Mouse (Mus musculus) C2C12 (cell line): ENCODE data around the gene Xpnpep1. TPM values are rescaled to one million over a fixed set of nuclear protein-coding genes. Genes with fewer than 3 reads are reported as not detected.

Experiments used
- H3K27me3 ChIP-seq: one replicate; pipeline ENCODE4 v1.6.1; 2011; ENCODE audit not compliant: control insufficient read depth, insufficient read depth, insufficient read length
- H3K36me3 ChIP-seq: one replicate; pipeline ENCODE4 v1.6.1; 2011; ENCODE audit not compliant: control insufficient read depth, insufficient read depth
- H3K4me3 ChIP-seq: one replicate; pipeline ENCODE4 v1.5.1; 2011; ENCODE audit warnings: mild to moderate bottlenecking, control low read depth; ENCODE audit not compliant: poor library complexity, insufficient read depth, severe bottlenecking
- H3K79me2 ChIP-seq: one replicate; pipeline ENCODE4 v1.6.1; 2011; ENCODE audit not compliant: control insufficient read depth, insufficient read depth
- H3K79me3 ChIP-seq: one replicate; pipeline ENCODE4 v1.6.1; 2011; ENCODE audit warnings: low read depth, control low read depth
- H3ac ChIP-seq: one replicate; pipeline ENCODE3; 2011; ENCODE audit warnings: low read depth; ENCODE audit not compliant: control insufficient read depth, insufficient read length
- CEBPB ChIP-seq: IDR thresholded peaks from one replicate; pipeline ENCODE4 v1.6.1; 2011; ENCODE audit warnings: low read depth, mild to moderate bottlenecking, control low read depth, moderate library complexity
- CTCF ChIP-seq: IDR thresholded peaks from one replicate; pipeline ENCODE4 v1.5.1; 2011; ENCODE audit not compliant: control insufficient read depth, insufficient read depth, insufficient read length
- FOSL1 ChIP-seq: IDR thresholded peaks from one replicate; pipeline ENCODE4 v1.8.0; 2011; ENCODE audit warnings: mild to moderate bottlenecking, low read length; ENCODE audit not compliant: poor library complexity, insufficient read depth, severe bottlenecking
- MAX ChIP-seq: IDR thresholded peaks from one replicate; pipeline ENCODE4 v1.6.1; 2011; ENCODE audit warnings: mild to moderate bottlenecking, control low read depth
- MYOD1 ChIP-seq: IDR thresholded peaks from one replicate; pipeline ENCODE4 v1.6.1; 2011; ENCODE audit warnings: low read depth; ENCODE audit not compliant: control insufficient read depth, insufficient read length
- MYOG ChIP-seq: IDR thresholded peaks from one replicate; pipeline ENCODE4 v1.6.1; 2011; ENCODE audit not compliant: control insufficient read depth, insufficient read length; ENCODE audit errors: extremely low read depth
- USF1 ChIP-seq: IDR thresholded peaks from one replicate; pipeline ENCODE4 v1.6.1; 2011; ENCODE audit warnings: low read depth, mild to moderate bottlenecking, control low read depth, moderate library complexity
- polyA plus RNA-seq: library from polyadenylated mRNA; unstranded; fragments of >200 nt; fragmentation: generic; extraction: Trizol; gene quantifications from one replicate; pipeline ENCODE4 v1.2.1, GENCODE M21; 2012; ENCODE audit warnings: missing spikeins

The Xpnpep1 gene
- polyA plus RNA-seq, 1 experiment = 132 TPM

- Histone ChIP-seq H3K36me3 (peaks cover 18% of the 10 kb centered on the region), H3ac (no peak overlapping the region), H3K79me3 (peaks cover 23% of the 10 kb centered on the region), H3K79me2 (peaks cover 67% of the 10 kb centered on the region), H3K4me3 (no peak overlapping the region), H3K27me3 (no peaks in the 10 kb centered on the region)
- TF ChIP-seq MYOD1 (no peak), MYOG (no peak), MAX (no peak), FOSL1 (no peak), USF1 (no peak), CTCF (no peak), CEBPB (no peak)
These were observed 8.1 kb downstream of the Xpnpep1 start for GRCm38 (mm10) chr19:53031957-53032371.

- H3K27me3 ChIP-seq = no peaks in the 10 kb centered on the region
- no peak overlapping the region for H3K4me3 ChIP-seq
- H3ac ChIP-seq = no peak overlapping the region
- H3K36me3 ChIP-seq = peaks cover 27% of the 10 kb centered on the region
- H3K79me2 ChIP-seq = peaks cover 50% of the 10 kb centered on the region
- peaks cover 10% of the 10 kb centered on the region for H3K79me3 ChIP-seq
- TF ChIP-seq MYOG (no peak), CEBPB (no peak), MYOD1 (no peak), CTCF (no peak), USF1 (no peak), FOSL1 (no peak), MAX (no peak)
These were observed 9.7 kb downstream of the Xpnpep1 start for GRCm38 (mm10) chr19:53030279-53030678.

GRCm38 (mm10) chr19:53029686-53030085 is 10.3 kb downstream of the Xpnpep1 start:
- Histone ChIP-seq H3K79me2 (peaks cover 44% of the 10 kb centered on the region), H3K4me3 (no peak overlapping the region), H3K27me3 (no peaks in the 10 kb centered on the region), H3ac (no peak overlapping the region), H3K79me3 (peaks cover 6% of the 10 kb centered on the region), H3K36me3 (peaks cover 33% of the 10 kb centered on the region)
- TF ChIP-seq MYOG (no peak), USF1 (no peak), MYOD1 (no peak), FOSL1 (no peak)

GRCm38 (mm10) chr19:53029045-53029444 is 11.0 kb downstream of the Xpnpep1 start:
- peaks cover 4% of the 10 kb centered on the region for H3K79me3 ChIP-seq
- no peak overlapping the region for H3ac ChIP-seq
- no peak for TF ChIP-seq CTCF
- TF ChIP-seq MYOD1 = no peak
- TF ChIP-seq MAX = no peak
- H3K27me3 ChIP-seq = no peaks in the 10 kb centered on the region
- H3K4me3 ChIP-seq = no peak overlapping the region
- H3K36me3 ChIP-seq = peaks cover 39% of the 10 kb centered on the region
- peaks cover 41% of the 10 kb centered on the region for H3K79me2 ChIP-seq

GRCm38 (mm10) chr19:53028216-53028615 is 11.8 kb downstream of the Xpnpep1 start:
- TF ChIP-seq USF1 (no peak), MAX (no peak), MYOG (no peak), CTCF (no peak), MYOD1 (no peak), CEBPB (no peak), FOSL1 (no peak)
- Histone ChIP-seq H3K4me3 (no peak overlapping the region), H3K36me3 (peaks cover 43% of the 10 kb centered on the region), H3K79me2 (peaks cover 33% of the 10 kb centered on the region), H3ac (no peak overlapping the region), H3K79me3 (peaks cover 2% of the 10 kb centered on the region), H3K27me3 (no peaks in the 10 kb centered on the region)

GRCm38 (mm10) chr19:53023189-53023588 is 16.8 kb downstream of the Xpnpep1 start:
- peaks cover 6% of the 10 kb centered on the region for H3K79me2 ChIP-seq
- H3K79me3 ChIP-seq = no peaks in the 10 kb centered on the region
- H3K4me3 ChIP-seq = no peak overlapping the region
- no peaks in the 10 kb centered on the region for H3K27me3 ChIP-seq
- peaks cover 40% of the 10 kb centered on the region for H3K36me3 ChIP-seq
- H3ac ChIP-seq = no peak overlapping the region
- TF ChIP-seq CEBPB (no peak), MYOG (no peak), FOSL1 (no peak), CTCF (no peak), MAX (no peak), MYOD1 (no peak), USF1 (no peak)
